Mouse (Mus musculus): ENCODE data around the gene Wbp1. TPM values are rescaled to one million over a fixed set of nuclear protein-coding genes. Genes with fewer than 3 reads are reported as not detected.

Wbp1 gene
- polyA plus RNA-seq, 1 experiment from 2014 or later, result 233 TPM

- Histone ChIP-seq H3K9me3 (no peaks in the 10 kb centered on the region), H3K4me1 (peaks cover 52% of the 10 kb centered on the region), H3K4me2 (replicated peaks) (peak overlapping the region; percentile 69), H3K27ac (peak overlapping the region; percentile 92), H3K27me3 (replicated peaks) (peaks cover 10% of the 10 kb centered on the region; the same call in 1 of the 2 replicates), H3K36me3 (no peaks in the 10 kb centered on the region), H3K9ac (peak overlapping the region; percentile 83), H3K4me3 (peak overlapping the region; percentile 45)
- peak; percentile 67 for ATAC-seq (ENCODE audit: low FRiP score, low read depth)
- WGBS, result under 1% methylated on average over 12 of the region's 12 CpGs
Observed at GRCm38 (mm10) chr6:83137576-83137950, 16.2 kb upstream of the Wbp1 start.

- ATAC-seq (ENCODE audit: low FRiP score, low read depth), result peak; percentile 85
- Histone ChIP-seq H3K27ac (peak overlapping the region; percentile 92), H3K4me2 (replicated peaks) (peak overlapping the region; percentile 69), H3K4me1 (peaks cover 47% of the 10 kb centered on the region), H3K4me3 (peak overlapping the region; percentile 45), H3K36me3 (no peaks in the 10 kb centered on the region), H3K27me3 (replicated peaks) (peaks cover 10% of the 10 kb centered on the region; the same call in 1 of the 2 replicates), H3K9ac (peak overlapping the region; percentile 83), H3K9me3 (no peaks in the 10 kb centered on the region)
- WGBS, result under 1% methylated on average over 26 of the region's 26 CpGs
Observed at GRCm38 (mm10) chr6:83136881-83137575, 15.7 kb upstream of the Wbp1 start.

- Histone ChIP-seq H3K9ac (peak overlapping the region; percentile 83; the same call in 1 of the 2 replicates), H3K4me2 (replicated peaks) (peak overlapping the region; percentile 69), H3K27ac (peak overlapping the region; percentile 92), H3K4me1 (peaks cover 40% of the 10 kb centered on the region), H3K9me3 (no peaks in the 10 kb centered on the region), H3K36me3 (no peaks in the 10 kb centered on the region), H3K27me3 (replicated peaks) (peaks cover 10% of the 10 kb centered on the region; the same call in 1 of the 2 replicates), H3K4me3 (peak overlapping the region; percentile 45)
- ATAC-seq (ENCODE audit: low FRiP score, low read depth), result no peak
- 15% methylated on average over 5 of the region's 5 CpGs for WGBS
Observed at GRCm38 (mm10) chr6:83136291-83136880, 15.0 kb upstream of the Wbp1 start.

- ATAC-seq (ENCODE audit: low FRiP score, low read depth), result no peak
- peak overlapping the region; percentile 69 for H3K4me2 ChIP-seq (replicated peaks)
- H3K27me3 ChIP-seq (replicated peaks), result peaks cover 10% of the 10 kb centered on the region; the same call in 1 of the 2 replicates
- peak overlapping the region; percentile 45 for H3K4me3 ChIP-seq
- no peaks in the 10 kb centered on the region for H3K36me3 ChIP-seq
- peak overlapping the region; percentile 83 for H3K9ac ChIP-seq
- no peak overlapping the region for H3K27ac ChIP-seq
- WGBS, result 6% methylated on average over 37 of the region's 37 CpGs
- peaks cover 36% of the 10 kb centered on the region for H3K4me1 ChIP-seq
- no peaks in the 10 kb centered on the region for H3K9me3 ChIP-seq
Observed at GRCm38 (mm10) chr6:83135571-83136161, 14.3 kb upstream of the Wbp1 start.

- Histone ChIP-seq H3K27ac (no peak within 1 kb of the TSS), H3K9me3 (no peaks in the 10 kb centered on the region), H3K36me3 (no peaks in the 10 kb centered on the region), H3K4me2 (replicated peaks) (peak within 1 kb of the TSS; percentile 69), H3K27me3 (replicated peaks) (peaks cover 10% of the 10 kb centered on the region; the same call in 1 of the 2 replicates), H3K9ac (peak within 1 kb of the TSS; percentile 83), H3K4me1 (peaks cover 36% of the 10 kb centered on the region), H3K4me3 (peak within 1 kb of the TSS; percentile 45)
- no peak for ATAC-seq (ENCODE audit: low FRiP score, low read depth)
- WGBS, result 65% methylated on average over 7 of the region's 7 CpGs
Observed at GRCm38 (mm10) chr6:83134951-83135513, 13.7 kb upstream of the Wbp1 start, which contains the start of gene Rtkn. TSS of gene Rtkn (plus strand) at chr6:83135463.

GRCm38 (mm10) chr6:83134226-83134625 is 12.9 kb upstream of the Wbp1 start:
- WGBS, result 79% methylated on average over 3 of the region's 3 CpGs
- no peak overlapping the region for H3K4me3 ChIP-seq

GRCm38 (mm10) chr6:83132176-83132919 is 11.0 kb upstream of the Wbp1 start:
- Histone ChIP-seq H3K9me3 (no peaks in the 10 kb centered on the region), H3K4me2 (replicated peaks) (no peak overlapping the region), H3K4me3 (no peak overlapping the region), H3K27ac (no peak overlapping the region), H3K27me3 (replicated peaks) (peaks cover 10% of the 10 kb centered on the region; the same call in 1 of the 2 replicates), H3K36me3 (no peaks in the 10 kb centered on the region), H3K4me1 (peaks cover 21% of the 10 kb centered on the region), H3K9ac (no peak overlapping the region)
- ATAC-seq (ENCODE audit: low FRiP score, low read depth), result no peak
- WGBS, result 86% methylated on average over 9 of the region's 9 CpGs

More at GRCm38 (mm10) chr6:83134226-83134625, 12.9 kb upstream of the Wbp1 start:
- H3K4me2 ChIP-seq (replicated peaks), result no peak overlapping the region
- peaks cover 36% of the 10 kb centered on the region for H3K4me1 ChIP-seq
- H3K9ac ChIP-seq, result no peak overlapping the region
- peaks cover 10% of the 10 kb centered on the region; the same call in 1 of the 2 replicates for H3K27me3 ChIP-seq (replicated peaks)
- ATAC-seq (ENCODE audit: low FRiP score, low read depth), result no peak
- H3K27ac ChIP-seq, result no peak overlapping the region
- H3K36me3 ChIP-seq, result no peaks in the 10 kb centered on the region
- H3K9me3 ChIP-seq, result no peaks in the 10 kb centered on the region

- no peak overlapping the region for H3K9ac ChIP-seq
- H3K36me3 ChIP-seq, result no peaks in the 10 kb centered on the region
- no peaks in the 10 kb centered on the region for H3K9me3 ChIP-seq
- WGBS, result 77% methylated on average over 6 of the region's 6 CpGs
- no peak overlapping the region for H3K4me2 ChIP-seq (replicated peaks)
- no peak for ATAC-seq (ENCODE audit: low FRiP score, low read depth)
- H3K4me1 ChIP-seq, result peaks cover 13% of the 10 kb centered on the region
- no peak overlapping the region for H3K27ac ChIP-seq
- peaks cover 10% of the 10 kb centered on the region; the same call in 1 of the 2 replicates for H3K27me3 ChIP-seq (replicated peaks)
- no peak overlapping the region for H3K4me3 ChIP-seq
Observed at GRCm38 (mm10) chr6:83131469-83132034, 10.2 kb upstream of the Wbp1 start.

- no peak overlapping the region for H3K4me2 ChIP-seq (replicated peaks)
- WGBS, result 95% methylated on average over 5 of the region's 5 CpGs
- no peaks in the 10 kb centered on the region for H3K27me3 ChIP-seq (replicated peaks)
- H3K36me3 ChIP-seq, result no peaks in the 10 kb centered on the region
- no peak overlapping the region for H3K9ac ChIP-seq
- ATAC-seq (ENCODE audit: low FRiP score, low read depth), result no peak
- H3K27ac ChIP-seq, result no peak overlapping the region
- peaks cover 21% of the 10 kb centered on the region for H3K4me1 ChIP-seq
- H3K4me3 ChIP-seq, result no peak overlapping the region
- H3K9me3 ChIP-seq, result no peaks in the 10 kb centered on the region
Observed at GRCm38 (mm10) chr6:83127419-83127818, 6.1 kb upstream of the Wbp1 start.

GRCm38 (mm10) chr6:83125331-83125730 is 4.0 kb upstream of the Wbp1 start, which contains the start of gene Ino80b:
TSS of gene Ino80b (minus strand) at chr6:83125431.
- Histone ChIP-seq H3K27me3 (replicated peaks) (no peaks in the 10 kb centered on the region), H3K4me3 (peak within 1 kb of the TSS; percentile 77), H3K27ac (no peak within 1 kb of the TSS), H3K9ac (peak within 1 kb of the TSS; percentile 65), H3K4me1 (peaks cover 26% of the 10 kb centered on the region), H3K4me2 (replicated peaks) (peak within 1 kb of the TSS; percentile 91), H3K9me3 (no peaks in the 10 kb centered on the region), H3K36me3 (no peaks in the 10 kb centered on the region)
- no peak for ATAC-seq (ENCODE audit: low FRiP score, low read depth)
- WGBS, result 27% methylated on average over 5 of the region's 5 CpGs

- no peaks in the 10 kb centered on the region for H3K36me3 ChIP-seq
- no peak overlapping the region for H3K27ac ChIP-seq
- peaks cover 30% of the 10 kb centered on the region for H3K4me1 ChIP-seq
- H3K9ac ChIP-seq, result peak overlapping the region; percentile 65
- 0 out of 2 replicates have a peak, but pooled peaks have one; percentile 2 for ATAC-seq (ENCODE audit: low FRiP score, low read depth)
- no peaks in the 10 kb centered on the region for H3K27me3 ChIP-seq (replicated peaks)
- peak overlapping the region; percentile 91 for H3K4me2 ChIP-seq (replicated peaks)
- H3K9me3 ChIP-seq, result no peaks in the 10 kb centered on the region
- under 1% methylated on average over 30 of the region's 30 CpGs for WGBS
- H3K4me3 ChIP-seq, result peak overlapping the region; percentile 77
Observed at GRCm38 (mm10) chr6:83124851-83125312, 3.5 kb upstream of the Wbp1 start.
